Mouse (Mus musculus) hindbrain, embryonic 10.5 days (tissue): Measurements from ENCODE around the gene Olfr643. TPM values are rescaled to one million over a fixed set of nuclear protein-coding genes. Genes with fewer than 3 reads are reported as not detected.

Source experiments
- DNase-seq: peaks from one replicate; pipeline ENCODE4 v3.0.0-alpha.2; 2017; ENCODE audit warnings: low spot score
- H3K27ac ChIP-seq: fragments of 300-500 bp; sonication (generic); 2 replicates; pipeline ENCODE4 v1.5.1; 2016; ENCODE audit warnings: mild to moderate bottlenecking, moderate library complexity
- H3K27me3 ChIP-seq: fragments of 300-500 bp; sonication (generic); 2 replicates; pipeline ENCODE4 v1.6.1; 2016; ENCODE audit warnings: mild to moderate bottlenecking; ENCODE audit not compliant: poor library complexity, insufficient read depth, severe bottlenecking
- H3K36me3 ChIP-seq: fragments of 300-500 bp; sonication (generic); 2 replicates; pipeline ENCODE4 v1.6.1; 2016; ENCODE audit warnings: mild to moderate bottlenecking, moderate library complexity
- H3K4me1 ChIP-seq: fragments of 300-500 bp; sonication (generic); replicated peaks from 2 replicates; pipeline ENCODE4 v1.6.1; 2016; ENCODE audit warnings: mild to moderate bottlenecking
- H3K4me3 ChIP-seq: fragments of 300-500 bp; sonication (generic); 2 replicates; pipeline ENCODE4 v1.5.1; 2016; ENCODE audit warnings: mild to moderate bottlenecking, moderate library complexity
- H3K9me3 ChIP-seq: fragments of 300-500 bp; sonication (generic); 2 replicates; pipeline ENCODE4 v1.6.1; 2016; ENCODE audit warnings: mild to moderate bottlenecking, moderate library complexity
- WGBS: fragments of 180-500 bp; shearing (Covaris S2); methylation state at CpG from one replicate; pipeline ENCODE4 v1.1.7; 2016; 5-methylcytosine and 5-hydroxymethylcytosine counted together
- polyA plus RNA-seq: library from polyadenylated mRNA; unstranded; fragments of >200 nt; fragmentation: Nextera tagmentation; extraction: Ambion mirVana; gene quantifications from 2 replicates; pipeline ENCODE4 v1.2.1, GENCODE M21; 2016

The Olfr643 gene
- polyA plus RNA-seq, 1 experiment from 2014 or later: not detected

DNA sequence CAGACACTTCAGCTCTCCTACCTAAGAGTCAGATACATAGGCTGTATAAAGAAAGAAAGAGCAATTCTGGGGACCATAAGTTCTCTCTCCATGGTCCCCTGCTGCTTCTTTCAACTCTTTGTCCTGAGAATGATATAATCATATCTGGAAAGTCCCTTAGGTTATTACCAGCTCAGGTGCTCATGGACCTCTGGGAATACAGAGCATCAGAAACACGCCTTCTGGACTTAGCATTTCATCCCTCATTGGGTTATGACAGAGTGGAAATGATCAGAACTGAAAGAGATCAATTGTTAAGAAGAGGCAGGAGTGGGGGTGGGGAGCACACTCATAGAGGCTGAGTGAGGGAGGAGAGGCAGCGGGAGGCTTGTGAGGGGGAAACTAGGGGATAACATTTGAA lies 65.4 kb downstream of the Olfr643 start, which contains the start of gene Olfr644:
Gene Olfr644, minus strand, starts transcription at position 101 of the 400 bp plus-strand sequence.
- H3K9me3 ChIP-seq: no peaks in the 10 kb centered on the region
- no peaks in the 10 kb centered on the region for H3K27me3 ChIP-seq
- WGBS: 74% methylated on average over 2 of the region's 2 CpGs
- H3K27ac ChIP-seq: no peak within 1 kb of the TSS
- DNase-seq: no peak
- no peak within 1 kb of the TSS for H3K4me3 ChIP-seq
- H3K4me1 ChIP-seq: no peaks in the 10 kb centered on the region
- no peaks in the 10 kb centered on the region for H3K36me3 ChIP-seq

DNA sequence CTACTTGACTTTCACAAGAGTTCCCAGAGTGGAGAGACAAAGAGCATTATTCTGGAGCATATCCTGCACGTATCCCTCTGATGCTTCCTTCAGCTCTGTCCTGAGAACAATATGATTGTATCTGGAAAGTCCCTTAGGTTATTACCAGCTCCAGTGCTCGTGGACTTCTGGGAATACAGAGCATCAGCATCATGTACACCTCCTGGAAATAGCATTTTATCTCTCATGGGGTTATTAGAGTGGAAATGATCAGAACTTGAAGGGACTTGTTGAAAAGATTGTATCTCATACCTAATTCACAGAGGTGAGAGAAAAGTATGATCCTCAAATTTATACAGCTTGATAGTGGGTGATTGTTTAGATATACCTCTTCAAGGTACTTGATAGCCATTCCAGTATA lies 75.9 kb downstream of the Olfr643 start, which contains the start of gene 4930516K23Rik:
Gene 4930516K23Rik, minus strand, starts transcription at position 101 of the 400 bp plus-strand sequence.
- H3K4me3 ChIP-seq: no peak within 1 kb of the TSS
- no peak within 1 kb of the TSS for H3K27ac ChIP-seq
- H3K27me3 ChIP-seq: no peaks in the 10 kb centered on the region
- no peaks in the 10 kb centered on the region for H3K9me3 ChIP-seq
- no peak for DNase-seq
- H3K4me1 ChIP-seq: no peaks in the 10 kb centered on the region
- no peaks in the 10 kb centered on the region for H3K36me3 ChIP-seq
- 58% methylated on average over 2 of the region's 2 CpGs for WGBS

GRCm38 (mm10) chr7:104059215-104059614 lies 78.0 kb downstream of the Olfr643 start:
- H3K9me3 ChIP-seq: no peaks in the 10 kb centered on the region
- H3K27ac ChIP-seq: no peak overlapping the region
- WGBS: 89% methylated on average over 1 of the region's 1 CpGs
- H3K4me3 ChIP-seq: no peak overlapping the region
- H3K27me3 ChIP-seq: no peaks in the 10 kb centered on the region
- no peaks in the 10 kb centered on the region for H3K4me1 ChIP-seq
- no peak for DNase-seq
- no peaks in the 10 kb centered on the region for H3K36me3 ChIP-seq

DNA sequence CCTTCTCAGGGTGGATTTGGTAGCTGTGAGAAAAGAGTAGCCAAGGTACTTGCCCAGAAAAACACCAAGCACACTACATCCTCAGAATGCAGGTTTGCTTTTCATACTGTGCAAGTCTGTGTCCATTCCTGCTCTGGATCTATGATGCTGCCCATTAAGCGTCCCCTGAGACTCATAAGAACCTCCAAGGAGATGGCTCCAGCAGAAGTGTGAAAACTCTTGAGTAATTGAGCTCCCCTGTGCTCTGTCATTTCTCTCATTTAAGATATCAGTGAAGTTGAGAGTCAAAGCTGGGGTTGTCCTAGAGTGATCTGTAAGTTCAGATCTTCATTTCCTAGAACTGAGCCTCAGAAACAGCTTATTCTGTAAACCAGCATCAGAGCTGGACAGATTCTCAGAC lies 84.6 kb downstream of the Olfr643 start, which contains the start of gene Olfr642:
Gene Olfr642, minus strand, starts transcription at position 101 of the 400 bp plus-strand sequence.
- Histone ChIP-seq H3K27ac (no peak within 1 kb of the TSS), H3K9me3 (no peaks in the 10 kb centered on the region), H3K4me1 (no peaks in the 10 kb centered on the region), H3K36me3 (no peaks in the 10 kb centered on the region), H3K27me3 (no peaks in the 10 kb centered on the region), H3K4me3 (no peak within 1 kb of the TSS)
- WGBS: 74% methylated on average over 1 of the region's 1 CpGs
- no peak for DNase-seq

DNA sequence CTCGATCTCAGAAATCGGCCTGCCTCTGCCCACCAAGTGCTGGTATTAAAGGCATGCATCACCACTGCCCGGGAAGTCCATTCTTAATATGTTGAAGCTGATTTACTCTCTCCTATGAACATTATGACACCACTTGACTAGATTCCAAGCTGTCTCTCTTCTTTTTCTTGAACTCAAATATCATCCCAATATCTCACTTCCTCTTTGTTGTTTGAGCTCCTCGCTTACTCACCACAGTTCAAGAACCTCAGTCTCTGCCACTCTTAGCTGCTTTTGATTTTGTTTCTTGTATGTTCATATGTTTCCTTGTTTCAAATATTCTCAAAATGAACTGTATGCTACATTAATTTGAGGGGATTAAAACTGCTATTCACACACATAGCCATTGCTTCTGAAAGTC lies 86.5 kb downstream of the Olfr643 start:
- H3K4me1 ChIP-seq: no peaks in the 10 kb centered on the region
- no peaks in the 10 kb centered on the region for H3K9me3 ChIP-seq
- H3K27me3 ChIP-seq: no peaks in the 10 kb centered on the region
- 90% methylated on average over 4 of the region's 4 CpGs for WGBS
- no peak overlapping the region for H3K4me3 ChIP-seq
- no peak overlapping the region for H3K27ac ChIP-seq
- no peak for DNase-seq
- H3K36me3 ChIP-seq: no peaks in the 10 kb centered on the region

DNA sequence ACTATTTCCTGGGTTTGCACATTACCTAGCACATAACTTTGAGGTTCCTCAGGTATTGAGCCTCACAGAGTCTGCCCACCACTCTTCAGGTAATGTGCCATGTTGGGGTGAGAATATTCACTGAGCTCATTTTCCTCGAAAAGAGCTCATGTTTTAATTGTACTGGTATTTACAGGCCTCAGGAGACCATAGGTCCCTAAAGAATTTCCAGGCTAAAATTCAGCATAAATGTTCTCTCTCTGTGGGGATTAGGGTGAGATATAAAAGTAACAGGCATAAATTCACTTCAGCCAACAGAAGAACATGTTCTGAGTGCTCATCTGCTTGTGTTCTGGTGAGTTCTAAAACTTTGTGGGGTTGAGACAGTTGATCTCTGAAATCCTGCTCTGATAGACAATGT lies 102.1 kb downstream of the Olfr643 start, which contains the start of gene Olfr641:
Gene Olfr641, plus strand, starts transcription at position 301 of the 400 bp plus-strand sequence.
- no peaks in the 10 kb centered on the region for H3K9me3 ChIP-seq
- H3K4me1 ChIP-seq: no peaks in the 10 kb centered on the region
- 72% methylated on average over 1 of the region's 1 CpGs for WGBS
- H3K27ac ChIP-seq: no peak within 1 kb of the TSS
- H3K27me3 ChIP-seq: no peaks in the 10 kb centered on the region
- no peak for DNase-seq
- no peaks in the 10 kb centered on the region for H3K36me3 ChIP-seq
- H3K4me3 ChIP-seq: no peak within 1 kb of the TSS

DNA sequence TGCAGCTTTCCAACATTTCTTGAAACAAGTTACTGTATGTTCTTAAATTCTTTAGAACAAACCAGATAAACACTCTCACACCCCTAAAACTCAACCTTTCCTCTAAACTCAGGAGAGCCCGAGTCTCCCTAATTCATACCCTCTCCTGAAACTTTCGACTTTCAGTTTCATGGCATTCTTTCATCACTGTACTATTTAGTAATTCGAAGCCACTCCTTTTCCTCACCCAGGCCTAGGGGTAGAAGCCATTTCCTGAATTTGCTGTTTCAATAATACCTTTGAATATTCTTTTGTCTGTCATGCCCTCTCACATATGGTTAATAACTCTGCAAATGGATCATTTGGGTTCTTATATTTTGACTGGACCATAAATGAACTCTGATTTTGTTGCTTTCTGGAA lies 110.2 kb downstream of the Olfr643 start:
- no peak overlapping the region for H3K27ac ChIP-seq
- DNase-seq: no peak
- H3K36me3 ChIP-seq: no peaks in the 10 kb centered on the region
- no peak overlapping the region for H3K4me3 ChIP-seq
- H3K4me1 ChIP-seq: no peaks in the 10 kb centered on the region
- H3K27me3 ChIP-seq: no peaks in the 10 kb centered on the region
- no peaks in the 10 kb centered on the region for H3K9me3 ChIP-seq
- WGBS: 83% methylated on average over 3 of the region's 3 CpGs

- H3K27ac ChIP-seq: no peak within 1 kb of the TSS
- H3K36me3 ChIP-seq: no peaks in the 10 kb centered on the region
- H3K4me1 ChIP-seq: no peaks in the 10 kb centered on the region
- DNase-seq: no peak
- no peaks in the 10 kb centered on the region for H3K9me3 ChIP-seq
- no peak within 1 kb of the TSS for H3K4me3 ChIP-seq
- WGBS: 82% methylated on average over 6 of the region's 6 CpGs
- no peaks in the 10 kb centered on the region for H3K27me3 ChIP-seq
Observed at GRCm38 (mm10) chr7:104025473-104025872, 111.7 kb downstream of the Olfr643 start, which contains the start of gene Olfr640. Gene Olfr640 (minus strand): TSS chr7:104025573.

GRCm38 (mm10) chr7:104021651-104022050 lies 115.6 kb downstream of the Olfr643 start:
- no peaks in the 10 kb centered on the region for H3K9me3 ChIP-seq
- no peak overlapping the region for H3K27ac ChIP-seq
- no peaks in the 10 kb centered on the region for H3K27me3 ChIP-seq
- H3K4me1 ChIP-seq: no peaks in the 10 kb centered on the region
- 95% methylated on average over 6 of the region's 6 CpGs for WGBS
- H3K4me3 ChIP-seq: no peak overlapping the region
- no peaks in the 10 kb centered on the region for H3K36me3 ChIP-seq
- no peak for DNase-seq

DNA sequence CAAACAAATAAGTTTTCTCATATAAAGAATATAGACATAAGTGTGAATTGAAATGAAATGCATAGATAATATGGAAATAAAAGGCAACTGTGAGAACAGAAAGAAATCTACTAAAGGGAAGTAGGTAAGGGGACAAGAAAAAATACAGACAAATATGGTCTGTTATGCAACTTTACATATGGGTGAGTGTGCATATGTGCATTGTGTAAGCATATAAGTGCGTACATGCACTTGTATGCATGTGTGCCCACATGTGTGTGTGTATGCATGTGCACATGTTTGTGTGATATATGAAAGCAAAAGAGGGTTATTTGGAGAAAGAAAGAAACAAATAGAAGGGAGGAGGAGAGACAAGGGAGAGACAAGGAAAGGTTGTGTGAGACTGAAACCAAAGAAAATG lies 118.3 kb downstream of the Olfr643 start:
- Histone ChIP-seq H3K4me3 (no peak overlapping the region), H3K27me3 (no peaks in the 10 kb centered on the region), H3K4me1 (no peaks in the 10 kb centered on the region), H3K36me3 (no peaks in the 10 kb centered on the region), H3K9me3 (no peaks in the 10 kb centered on the region), H3K27ac (no peak overlapping the region)
- 78% methylated on average over 1 of the region's 1 CpGs for WGBS
- no peak for DNase-seq

GRCm38 (mm10) chr7:104017203-104017602 lies 120.0 kb downstream of the Olfr643 start, which contains the start of gene Olfr639:
Gene Olfr639 (minus strand): TSS chr7:104017303.
- H3K4me3 ChIP-seq: no peak within 1 kb of the TSS
- no peaks in the 10 kb centered on the region for H3K9me3 ChIP-seq
- no peak for DNase-seq
- no peak within 1 kb of the TSS for H3K27ac ChIP-seq
- H3K4me1 ChIP-seq: no peaks in the 10 kb centered on the region
- H3K27me3 ChIP-seq: no peaks in the 10 kb centered on the region
- H3K36me3 ChIP-seq: no peaks in the 10 kb centered on the region

GRCm38 (mm10) chr7:103999124-103999523 lies 138.1 kb downstream of the Olfr643 start:
- Histone ChIP-seq H3K27me3 (no peaks in the 10 kb centered on the region), H3K9me3 (no peaks in the 10 kb centered on the region), H3K27ac (no peak overlapping the region), H3K4me1 (no peaks in the 10 kb centered on the region), H3K4me3 (no peak overlapping the region), H3K36me3 (no peaks in the 10 kb centered on the region)
- no peak for DNase-seq

DNA sequence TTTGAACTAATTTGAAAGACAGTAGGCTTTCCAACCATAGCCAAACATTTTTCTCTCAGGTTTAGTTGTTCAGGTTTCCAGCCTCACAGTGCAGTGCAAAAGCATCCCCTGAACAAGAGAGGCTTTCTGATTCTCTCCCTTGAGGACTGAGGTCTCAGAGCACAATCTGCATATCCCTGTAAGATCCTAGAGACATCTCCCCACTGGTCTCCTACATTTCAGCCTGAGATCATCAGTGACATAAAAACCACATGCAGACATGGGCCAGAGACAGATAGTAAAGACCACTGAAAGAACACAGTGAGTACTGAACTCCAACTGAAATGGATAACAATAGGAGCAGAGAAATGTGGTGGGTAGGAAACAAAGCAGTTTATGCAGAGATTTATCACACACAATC lies 138.8 kb downstream of the Olfr643 start, which contains the start of gene Olfr638:
Gene Olfr638, plus strand, starts transcription at position 301 of the 400 bp plus-strand sequence.
- H3K9me3 ChIP-seq: no peaks in the 10 kb centered on the region

GRCm38 (mm10) chr7:103971782-103972181 lies 165.4 kb downstream of the Olfr643 start:
- 79% methylated on average over 1 of the region's 1 CpGs for WGBS
- no peaks in the 10 kb centered on the region for H3K36me3 ChIP-seq
- no peaks in the 10 kb centered on the region for H3K4me1 ChIP-seq
- no peaks in the 10 kb centered on the region for H3K9me3 ChIP-seq
- H3K4me3 ChIP-seq: no peak overlapping the region
- H3K27ac ChIP-seq: no peak overlapping the region
- DNase-seq: no peak
- H3K27me3 ChIP-seq: no peaks in the 10 kb centered on the region

More for the DNA sequence above, 138.8 kb downstream of the Olfr643 start, which contains the start of gene Olfr638:
- Histone ChIP-seq H3K27me3 (no peaks in the 10 kb centered on the region), H3K36me3 (no peaks in the 10 kb centered on the region), H3K4me1 (no peaks in the 10 kb centered on the region), H3K4me3 (no peak within 1 kb of the TSS), H3K27ac (no peak within 1 kb of the TSS)
- DNase-seq: no peak
